Mouse (Mus musculus): Measurements from ENCODE around the gene Gpr26. TPM values are rescaled to one million over a fixed set of nuclear protein-coding genes. Genes with fewer than 3 reads are reported as not detected.

Gpr26 gene
- not detected in 2 replicates for polyA plus RNA-seq (2012; rRNA removed)

DNA sequence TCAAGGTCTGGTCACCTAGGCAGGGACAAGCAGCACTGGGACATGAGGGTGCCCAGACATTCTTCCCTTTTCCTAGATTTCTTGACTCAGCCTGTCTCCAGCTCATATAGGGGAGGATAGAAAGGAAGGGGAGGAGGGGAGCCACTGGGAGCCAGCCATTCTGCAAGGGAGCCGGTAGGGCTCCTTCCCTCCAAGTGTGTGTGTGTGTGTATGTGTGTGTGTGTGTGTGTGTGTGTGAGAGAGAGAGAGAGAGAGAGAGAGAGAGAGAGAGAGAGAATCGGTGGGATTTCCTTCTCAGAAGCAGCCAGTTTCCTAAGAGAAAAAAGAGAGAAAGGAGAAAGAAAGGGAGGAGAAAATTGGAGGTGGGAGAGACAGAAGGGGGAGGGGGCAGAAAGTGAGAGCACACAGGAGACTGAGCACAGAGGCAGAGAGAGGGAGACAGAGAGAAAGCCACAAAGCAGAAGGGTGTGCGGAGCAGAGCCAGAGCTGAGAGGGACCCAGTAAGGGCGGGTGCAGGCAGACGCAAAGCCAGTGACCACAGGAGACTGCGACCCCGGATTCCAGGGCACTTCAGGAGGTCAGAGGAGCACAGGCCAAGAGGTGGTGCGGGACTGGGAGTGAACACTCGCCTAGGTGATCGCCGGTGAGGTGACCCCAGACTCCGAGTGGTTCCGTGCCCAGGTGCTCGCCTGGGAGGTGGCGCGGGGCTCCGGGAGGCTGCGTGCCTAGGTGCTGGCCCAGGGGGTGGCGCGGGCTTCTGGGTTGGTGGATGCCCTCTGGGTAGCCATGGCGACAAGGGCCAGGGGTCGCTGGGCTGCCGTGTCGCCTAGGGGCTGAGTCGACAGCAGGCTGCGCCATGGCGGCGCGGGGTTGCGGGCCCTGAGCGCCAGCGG is at the start of gene Gpr26:
Gene Gpr26 (plus strand): TSS at position 438 of the 893 bp plus-strand sequence.
- DNase-seq (ENCODE audit: low read depth), result no peak

DNA sequence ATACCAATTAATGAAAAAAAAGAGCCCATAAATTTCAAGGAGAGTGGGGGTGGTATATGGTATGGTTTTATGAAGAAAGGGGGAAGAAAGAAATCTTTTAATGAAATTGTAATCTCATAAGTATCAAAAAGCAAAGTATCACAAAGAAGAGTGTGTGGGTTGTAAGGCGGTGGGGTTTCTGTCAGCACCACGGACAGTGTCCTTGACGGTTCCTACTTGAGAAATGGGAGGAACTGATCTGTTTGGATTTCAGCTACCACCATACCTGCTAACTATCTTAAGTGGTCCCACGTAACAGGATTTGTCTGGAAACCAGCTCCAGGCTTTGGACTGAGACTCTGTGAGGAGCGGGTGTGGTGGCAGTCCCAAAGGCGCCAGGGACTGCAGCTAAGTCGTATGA is 48.9 kb upstream of the Gpr26 start:
- no peak for DNase-seq (ENCODE audit: low read depth)

DNA sequence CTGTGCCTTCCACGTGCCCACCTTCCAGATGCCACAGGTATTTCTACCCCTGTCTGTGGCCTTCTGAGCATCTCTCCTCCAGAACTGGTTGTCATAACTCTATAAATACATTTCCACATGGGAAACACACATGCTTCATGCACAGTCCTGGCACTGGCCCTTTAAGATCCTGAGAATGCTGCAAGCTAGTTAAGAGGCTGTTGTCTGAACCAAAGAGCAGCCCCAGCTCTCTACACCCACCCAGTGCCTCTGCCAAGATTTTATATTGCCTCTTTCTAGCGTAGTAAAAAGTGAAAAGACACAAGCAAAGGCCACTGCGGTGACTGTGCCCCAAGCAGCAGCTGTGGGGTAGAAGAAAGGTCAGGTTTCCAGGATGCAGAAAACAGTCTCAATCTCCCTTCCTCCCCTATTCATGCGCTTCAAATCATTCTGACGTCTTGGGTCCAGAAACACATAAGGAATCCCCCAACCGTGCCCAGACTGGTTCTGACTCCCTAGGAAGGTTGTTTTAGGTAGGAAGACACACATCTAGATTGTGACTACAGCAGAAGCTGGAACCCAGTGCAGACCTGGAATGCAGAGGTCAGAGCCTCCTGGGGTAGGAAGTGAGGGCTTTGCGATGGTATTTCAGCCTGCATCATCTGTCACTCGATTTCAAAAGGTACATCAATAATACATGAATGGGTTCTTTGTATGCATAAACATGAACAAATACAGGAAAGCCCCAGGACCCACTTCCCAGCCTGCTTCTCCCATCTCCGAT is 38.8 kb upstream of the Gpr26 start:
- DNase-seq (ENCODE audit: low read depth), result no peak

DNA sequence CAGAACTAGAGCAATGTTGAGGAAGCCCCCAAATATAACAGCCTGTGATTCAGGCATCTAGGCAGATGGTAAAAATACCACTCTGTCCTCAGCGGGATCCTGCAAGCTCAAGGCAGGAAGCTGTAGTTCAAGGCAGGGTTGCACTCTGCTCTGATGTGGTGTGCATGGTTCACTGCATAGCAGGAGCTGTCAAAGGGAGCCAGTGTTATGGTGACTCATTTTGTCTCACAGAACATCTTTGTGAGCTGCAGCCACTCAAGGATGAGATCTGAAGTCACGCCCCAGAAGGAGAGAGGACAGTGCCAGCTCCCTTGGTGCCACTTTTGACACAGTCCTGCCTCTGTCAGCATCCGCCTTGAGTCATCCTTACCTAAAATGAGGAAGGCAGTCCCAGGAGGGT is 28.6 kb upstream of the Gpr26 start:
- DNase-seq (ENCODE audit: low read depth), result no peak

DNA sequence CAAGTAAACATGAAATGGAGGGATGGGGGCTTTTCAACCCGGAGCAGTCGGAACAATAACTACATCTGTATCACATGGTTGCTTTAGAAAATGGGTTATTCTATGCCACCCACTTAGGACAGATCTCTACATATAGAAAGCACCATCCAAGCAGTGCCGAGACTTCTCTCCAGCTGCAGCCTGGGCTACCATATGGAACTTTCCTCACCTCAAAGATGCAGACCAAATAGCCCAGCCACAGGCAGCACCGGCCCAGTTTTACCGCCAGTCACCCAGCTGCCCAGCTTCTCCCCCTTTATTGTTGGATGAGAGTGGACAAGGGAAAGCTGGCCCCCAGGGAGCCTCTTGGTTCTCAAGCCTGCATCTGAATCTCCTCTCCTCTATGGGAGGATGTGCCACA is 15.1 kb upstream of the Gpr26 start:
- DNase-seq (ENCODE audit: low read depth), result no peak

DNA sequence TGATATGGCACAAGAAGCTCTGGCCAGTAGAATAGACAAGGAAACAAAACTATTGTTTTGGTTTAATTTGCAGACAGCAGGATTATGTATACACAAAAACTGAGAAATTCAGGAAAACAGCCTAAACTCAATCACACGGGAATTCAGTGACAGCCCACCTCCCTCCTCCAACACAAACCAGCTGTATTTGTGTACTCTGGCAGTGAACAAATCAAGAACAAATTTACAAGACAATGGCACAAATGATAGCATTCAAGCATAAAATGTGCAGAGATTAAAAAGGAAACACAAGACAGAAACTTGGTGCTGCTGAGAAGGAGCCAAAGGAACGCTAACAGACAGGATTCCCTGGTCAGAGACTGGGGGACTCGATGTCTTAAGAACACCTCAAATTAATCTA is 12.9 kb upstream of the Gpr26 start:
- DNase-seq (ENCODE audit: low read depth), result no peak

DNA sequence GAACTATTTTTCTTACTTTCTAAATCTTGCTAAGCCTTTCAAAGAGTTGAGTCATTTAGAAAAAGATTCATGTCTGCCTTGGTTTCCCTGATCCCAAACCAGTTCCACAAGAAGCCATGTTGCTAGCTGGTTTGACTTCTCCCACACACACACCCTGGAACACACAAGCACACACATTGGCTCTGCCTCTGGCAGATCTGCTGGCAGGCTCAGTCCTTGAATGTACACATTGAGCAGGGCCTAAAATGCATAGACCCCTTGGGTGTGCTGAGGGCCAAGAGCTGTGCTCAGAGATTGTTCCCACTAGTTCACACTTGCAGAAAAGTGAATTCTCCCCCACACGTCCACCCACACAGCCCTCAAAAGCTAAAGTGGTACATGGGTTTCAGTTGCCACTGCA is 7.6 kb upstream of the Gpr26 start:
- DNase-seq (ENCODE audit: low read depth), result no peak

DNA sequence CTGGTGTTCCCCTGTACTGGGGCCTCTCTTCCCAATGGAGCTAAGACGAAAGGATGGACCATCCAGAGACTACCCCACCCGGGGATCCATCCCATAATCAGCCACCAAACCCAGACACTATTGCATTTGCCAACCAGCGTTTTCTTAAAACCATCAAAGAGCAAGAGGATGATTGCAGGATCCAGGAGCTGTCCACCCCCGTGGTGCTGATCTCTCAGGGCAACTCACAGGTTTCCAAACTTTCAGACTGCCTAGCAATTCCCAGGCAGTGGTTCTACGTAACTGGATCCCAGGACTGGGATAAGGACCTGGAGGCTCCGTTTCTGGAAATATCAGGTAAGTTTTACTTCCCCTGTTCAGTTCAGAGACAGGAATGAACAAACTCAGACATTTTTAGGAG is 5.7 kb upstream of the Gpr26 start:
- DNase-seq (ENCODE audit: low read depth), result no peak

DNA sequence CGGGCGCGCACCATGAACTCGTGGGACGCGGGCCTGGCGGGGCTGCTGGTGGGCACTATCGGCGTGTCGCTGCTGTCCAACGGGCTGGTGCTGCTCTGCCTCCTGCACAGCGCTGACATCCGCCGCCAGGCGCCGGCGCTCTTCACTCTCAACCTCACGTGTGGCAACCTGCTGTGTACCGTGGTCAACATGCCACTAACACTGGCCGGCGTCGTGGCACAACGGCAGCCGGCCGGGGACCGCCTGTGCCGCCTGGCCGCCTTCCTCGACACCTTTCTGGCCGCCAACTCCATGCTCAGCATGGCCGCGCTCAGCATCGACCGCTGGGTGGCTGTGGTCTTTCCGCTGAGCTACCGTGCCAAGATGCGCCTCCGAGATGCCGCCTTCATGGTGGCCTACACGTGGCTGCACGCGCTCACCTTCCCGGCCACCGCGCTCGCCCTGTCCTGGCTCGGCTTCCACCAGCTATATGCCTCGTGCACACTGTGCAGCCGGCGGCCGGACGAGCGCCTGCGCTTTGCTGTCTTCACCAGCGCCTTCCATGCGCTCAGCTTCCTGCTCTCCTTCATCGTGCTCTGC is 745 bp downstream of the Gpr26 start:
- DNase-seq (ENCODE audit: low read depth), result no peak

DNA sequence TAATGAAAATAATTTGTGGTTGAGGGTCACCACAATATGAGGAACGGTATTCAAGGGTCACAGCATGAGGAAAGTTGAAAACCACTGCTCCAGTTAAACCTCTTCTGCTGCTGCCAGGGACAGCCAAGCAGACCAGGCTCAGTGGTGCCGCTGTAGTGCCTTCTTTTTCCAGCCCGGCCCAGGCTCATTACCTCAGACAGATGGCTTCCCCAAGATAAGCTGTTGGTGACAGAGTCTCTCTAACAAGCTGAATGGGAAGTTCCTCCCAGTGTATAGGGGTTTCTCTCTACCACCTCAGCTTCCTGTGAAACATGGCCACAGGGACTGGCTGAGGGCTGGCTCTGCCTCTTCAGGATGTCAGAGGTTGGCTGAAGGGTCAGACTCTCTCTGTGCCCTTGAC is 4.0 kb downstream of the Gpr26 start:
- no peak for DNase-seq (ENCODE audit: low read depth)

DNA sequence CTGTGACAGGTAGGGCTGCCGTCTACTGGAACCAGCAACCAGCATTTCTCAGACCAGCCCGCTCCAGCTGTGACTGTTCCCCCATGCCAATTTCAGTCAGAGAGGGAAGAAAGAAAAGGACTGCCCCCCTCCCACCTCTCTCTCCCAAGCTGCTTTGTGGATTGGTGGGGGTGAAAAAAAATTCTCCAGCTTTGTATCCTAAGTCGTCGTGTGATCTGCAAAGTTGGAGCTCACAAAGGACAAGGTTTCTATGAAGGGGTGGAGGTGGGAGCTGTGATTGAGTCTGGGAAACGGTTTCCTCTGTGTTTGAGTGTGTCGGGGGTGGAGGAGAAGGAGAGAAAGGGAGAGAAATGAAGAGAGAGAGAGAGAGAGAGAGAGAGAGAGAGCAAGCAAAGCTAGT is 9.6 kb downstream of the Gpr26 start:
- no peak for DNase-seq (ENCODE audit: low read depth)

DNA sequence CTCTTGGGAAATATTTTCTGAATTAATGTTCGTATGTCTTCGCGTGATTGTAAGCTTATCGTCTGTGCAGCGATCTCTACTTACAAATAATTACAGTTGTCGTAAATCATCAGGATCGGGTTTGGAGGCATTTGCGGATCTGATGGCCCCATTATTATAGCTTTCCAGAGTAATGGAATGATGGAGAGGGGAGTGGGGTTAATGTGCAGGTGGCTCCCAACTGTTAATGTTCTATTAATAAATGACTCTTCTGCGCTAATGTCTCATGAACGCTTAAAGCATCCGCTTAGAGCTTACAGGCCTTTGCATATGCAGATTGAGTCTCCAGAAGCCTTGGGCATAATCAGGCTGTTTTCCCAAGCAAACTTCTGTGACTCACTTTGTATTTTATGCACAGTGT is 12.3 kb downstream of the Gpr26 start:
- no peak for DNase-seq (ENCODE audit: low read depth)

DNA sequence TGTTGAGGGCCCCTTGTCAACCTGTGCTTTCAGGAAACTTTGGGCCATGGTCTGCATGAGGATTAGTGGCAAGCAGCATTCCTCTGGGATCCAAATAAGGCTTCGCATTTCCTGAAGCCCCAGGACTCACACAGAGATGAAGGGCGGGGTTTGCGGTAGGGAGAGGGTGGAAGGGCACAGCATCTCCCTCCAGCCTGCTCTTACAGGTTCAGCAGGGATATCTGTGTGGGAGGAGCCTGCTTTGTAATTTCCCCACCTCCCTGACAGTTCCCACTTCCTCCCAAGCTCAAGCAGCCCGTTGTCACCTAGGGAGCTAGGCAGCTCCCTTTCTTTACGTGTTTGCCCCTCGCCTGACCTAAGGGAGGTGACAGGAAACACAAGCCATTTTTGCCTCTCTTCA is 22.8 kb downstream of the Gpr26 start:
- DNase-seq (ENCODE audit: low read depth), result no peak

DNA sequence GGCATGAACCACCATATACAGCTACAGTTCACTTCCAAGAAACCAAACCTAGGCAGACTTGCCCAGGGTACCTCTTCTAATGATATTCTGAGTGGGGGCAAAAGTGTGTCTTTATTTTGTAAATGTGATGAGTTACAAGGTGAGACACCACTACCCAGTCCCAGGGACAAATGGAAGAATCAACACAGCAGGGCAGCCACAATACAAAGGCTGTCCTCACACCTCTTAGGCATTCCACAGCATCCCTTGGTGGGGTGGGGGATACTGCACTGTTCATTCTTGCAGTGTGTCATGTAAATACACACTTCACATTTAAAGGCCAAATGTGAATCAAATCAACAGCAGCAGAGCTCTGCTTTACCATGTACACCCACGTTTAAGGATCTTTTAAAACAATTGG is 26.0 kb downstream of the Gpr26 start:
- no peak for DNase-seq (ENCODE audit: low read depth)

DNA sequence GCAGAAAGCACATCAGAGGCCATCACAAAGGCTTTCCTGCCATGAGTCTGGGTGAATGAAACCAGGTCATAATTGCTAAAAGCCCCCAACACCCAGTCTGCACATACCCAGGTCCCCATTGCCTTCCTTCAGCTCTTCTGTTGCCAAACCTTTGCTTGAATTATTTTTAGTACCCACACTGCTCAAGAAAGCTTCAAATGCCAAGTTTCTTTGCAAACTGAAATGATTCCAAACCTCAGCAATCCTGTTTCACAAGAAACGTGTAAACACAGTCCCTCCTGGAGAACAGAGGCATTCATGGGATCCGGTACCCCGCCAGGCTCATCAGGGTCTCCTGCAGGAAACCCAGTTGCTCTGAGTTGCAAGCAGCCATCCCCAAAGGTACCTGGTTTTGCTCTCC is 26.6 kb downstream of the Gpr26 start:
- DNase-seq (ENCODE audit: low read depth), result no peak

DNA sequence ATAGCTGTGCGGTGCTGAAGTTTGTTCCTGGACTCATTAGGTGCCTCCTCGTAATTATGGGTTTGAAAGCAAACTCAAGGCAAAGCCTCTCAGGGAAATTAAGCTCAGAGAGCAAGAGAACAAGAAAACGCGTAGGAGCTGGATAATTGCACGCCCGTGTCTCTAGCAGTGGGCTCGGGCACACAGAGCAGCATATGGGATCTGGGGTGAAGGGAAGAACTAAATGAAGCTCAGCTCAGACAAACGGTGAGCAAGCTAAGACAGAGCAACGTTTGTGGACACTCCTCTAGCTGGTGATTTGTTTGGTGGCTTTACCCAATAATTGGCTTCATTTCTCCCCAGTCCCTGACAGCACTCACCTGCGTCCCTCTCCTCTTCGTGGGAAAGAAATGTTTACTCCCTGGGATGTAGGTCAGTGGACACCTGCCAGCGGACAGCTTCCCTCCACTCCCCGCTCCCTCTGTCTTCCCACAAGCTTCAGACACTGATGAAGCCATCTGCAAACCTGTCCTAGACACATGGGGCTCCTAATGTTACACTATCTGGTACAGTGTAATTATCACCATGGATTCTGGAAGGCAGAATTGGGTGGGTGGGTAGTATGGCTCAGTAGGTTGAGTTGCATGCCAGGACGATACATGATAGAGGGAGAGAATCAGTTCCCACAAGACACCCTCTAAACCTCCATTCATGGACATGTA is 39.9 kb downstream of the Gpr26 start:
- no peak for DNase-seq (ENCODE audit: low read depth)

DNA sequence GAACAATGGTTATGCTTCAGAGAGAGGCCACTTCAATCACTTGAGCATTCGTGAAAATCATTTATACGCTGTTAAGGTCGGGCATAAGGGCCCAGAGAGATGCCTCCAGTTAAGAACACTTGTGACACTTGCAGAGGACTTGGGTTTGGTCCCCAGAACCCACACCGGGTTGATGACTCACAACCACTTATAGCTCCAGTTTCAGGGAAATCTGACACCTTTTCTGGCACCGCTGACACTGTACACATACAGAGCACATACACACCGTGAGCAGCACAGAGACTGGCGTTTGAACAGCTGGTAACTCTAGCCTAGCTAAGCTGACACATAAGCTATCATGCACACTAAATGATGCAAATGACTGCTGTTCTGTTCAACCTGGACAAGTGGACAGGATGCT is 42.7 kb downstream of the Gpr26 start:
- DNase-seq (ENCODE audit: low read depth), result no peak

DNA sequence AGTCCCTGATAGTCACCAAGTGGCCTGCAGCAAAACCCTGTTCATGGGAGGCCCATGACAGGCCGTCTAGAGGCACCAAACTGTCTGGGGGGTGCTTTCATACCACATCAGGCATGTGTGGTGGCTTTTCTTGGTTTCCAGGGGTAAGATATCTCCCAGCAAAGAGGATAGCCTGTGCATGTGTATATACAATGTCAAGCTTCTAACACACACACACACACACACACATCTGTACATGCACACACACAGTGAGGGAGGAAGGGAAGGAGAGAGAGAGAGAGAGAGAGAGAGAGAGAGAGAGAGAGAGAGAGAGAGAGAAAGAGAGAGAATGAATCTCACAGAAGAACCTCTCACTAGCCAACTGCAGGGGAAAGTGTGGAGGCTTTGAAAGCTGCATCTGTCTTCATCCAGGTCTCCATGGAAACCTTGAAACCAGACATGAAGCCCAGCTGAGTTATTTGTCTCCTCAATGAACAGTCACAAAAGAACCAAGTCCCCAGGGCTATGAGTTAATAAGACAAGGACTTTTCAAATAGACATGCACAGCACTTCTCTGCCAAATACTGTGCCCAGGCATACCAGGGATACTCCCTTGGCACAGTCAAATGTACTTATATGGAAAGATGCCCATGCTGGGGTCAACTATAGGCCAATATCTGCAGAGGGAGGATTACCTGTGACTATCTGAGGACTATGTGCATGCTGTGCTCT is 46.9 kb downstream of the Gpr26 start:
- DNase-seq (ENCODE audit: low read depth), result no peak

DNA sequence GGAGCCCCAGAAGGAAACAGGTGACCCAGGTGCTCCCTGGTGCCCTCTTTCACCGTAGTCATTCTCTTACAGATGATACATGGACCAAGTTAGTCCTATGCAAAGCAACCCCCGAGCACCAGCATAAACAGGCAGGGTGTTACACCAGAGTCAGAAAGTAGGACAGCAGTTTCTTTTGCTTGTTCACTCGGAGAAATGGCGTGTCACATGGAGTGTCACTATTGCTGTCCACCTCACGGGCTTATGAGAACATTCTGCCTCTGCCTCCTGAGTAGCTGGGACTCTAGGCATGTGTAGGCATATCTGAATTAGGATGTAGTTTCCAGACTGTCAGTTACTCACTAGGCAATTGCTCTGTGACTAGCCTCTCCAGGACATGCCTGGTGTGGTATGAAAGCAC is 47.7 kb downstream of the Gpr26 start:
- DNase-seq (ENCODE audit: low read depth), result no peak

DNA sequence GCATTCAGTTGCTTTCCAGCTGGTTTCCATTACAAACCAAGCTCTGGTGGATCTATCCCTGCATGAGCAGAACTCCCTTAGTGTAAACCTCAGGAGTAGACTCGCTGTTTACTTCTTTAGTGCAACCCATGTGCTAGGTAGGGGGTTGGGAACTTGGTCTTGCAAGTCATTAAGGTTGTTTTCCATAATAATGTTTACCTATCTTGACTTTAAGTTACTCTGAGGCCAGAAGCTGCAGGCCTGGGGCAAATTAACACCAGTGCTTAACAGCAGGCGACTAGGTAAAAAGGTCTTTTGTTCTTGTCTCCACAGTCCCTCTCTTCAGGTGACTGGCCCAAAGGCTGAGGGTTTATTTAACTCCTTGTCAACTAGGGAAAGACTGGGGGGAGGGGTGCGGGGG is 48.9 kb downstream of the Gpr26 start:
- no peak for DNase-seq (ENCODE audit: low read depth)

DNA sequence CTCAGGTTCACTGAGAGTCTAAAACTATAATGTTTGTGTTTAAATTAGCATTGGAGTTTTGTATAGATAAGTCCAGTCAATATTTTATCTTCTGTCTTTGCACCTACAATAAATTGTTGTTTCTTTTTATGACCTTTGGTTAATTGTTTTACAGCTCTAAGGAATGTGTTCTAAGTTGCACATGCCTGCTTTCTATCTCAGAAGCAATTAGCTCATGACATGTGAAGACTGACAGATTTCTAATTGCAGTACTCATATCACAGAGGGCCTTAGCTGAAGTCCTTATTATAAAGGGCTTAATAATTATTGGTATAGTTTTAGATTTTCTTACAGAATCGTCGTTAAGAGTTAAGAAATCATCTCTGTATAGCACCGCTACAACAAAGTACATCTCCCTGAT is 49.7 kb downstream of the Gpr26 start:
- no peak for DNase-seq (ENCODE audit: low read depth)

DNA sequence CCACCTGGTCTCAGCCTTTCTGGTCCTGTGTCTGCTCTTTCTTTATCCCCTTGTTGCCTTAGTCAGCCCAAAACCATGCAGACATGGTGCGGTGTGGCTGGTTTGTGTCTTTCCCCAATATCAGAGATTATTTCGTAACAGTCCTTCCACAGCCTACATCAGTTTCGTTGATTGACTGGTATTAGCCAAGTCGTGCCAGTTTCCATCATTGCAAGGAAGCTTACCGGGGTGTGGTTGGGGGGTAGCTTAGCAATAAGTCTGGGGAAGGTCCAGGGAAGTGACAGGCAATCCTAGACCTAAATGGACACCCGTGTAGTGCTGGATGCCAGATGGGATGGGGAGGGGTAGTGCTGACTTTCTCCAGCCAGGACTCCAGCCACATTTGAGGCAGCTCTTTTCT is 59.3 kb downstream of the Gpr26 start:
- no peak for DNase-seq (ENCODE audit: low read depth)
